Mouse (Mus musculus) forebrain, embryonic 10.5 days (tissue): Measurements from ENCODE around the gene Dpp7. TPM values are rescaled to one million over a fixed set of nuclear protein-coding genes. Genes with fewer than 3 reads are reported as not detected.
A peak's percentile ranks its signal among the peaks of the same experiment; 100 is the strongest.

Experiments
- DNase-seq: peaks from one replicate; pipeline ENCODE4 v3.0.0-alpha.2; 2017; ENCODE audit warnings: low spot score; ENCODE audit errors: extremely low spot score
- H3K27ac ChIP-seq: fragments of 300-500 bp; sonication (generic); 2 replicates; pipeline ENCODE4 v1.5.1; 2016; ENCODE audit warnings: mild to moderate bottlenecking
- H3K27me3 ChIP-seq: fragments of 300-500 bp; sonication (generic); 2 replicates; pipeline ENCODE4 v1.6.1; 2016; ENCODE audit warnings: mild to moderate bottlenecking; ENCODE audit not compliant: poor library complexity, severe bottlenecking
- H3K36me3 ChIP-seq: fragments of 300-500 bp; sonication (generic); replicated peaks from 2 replicates; pipeline ENCODE4 v1.6.1; 2016; ENCODE audit warnings: mild to moderate bottlenecking, moderate library complexity
- H3K4me1 ChIP-seq: fragments of 300-500 bp; sonication (generic); 2 replicates; pipeline ENCODE4 v1.6.1; 2016
- H3K4me3 ChIP-seq: fragments of 300-500 bp; sonication (generic); 2 replicates; pipeline ENCODE4 v1.5.1; 2016; ENCODE audit warnings: mild to moderate bottlenecking, moderate library complexity
- H3K9me3 ChIP-seq: fragments of 300-500 bp; sonication (generic); 2 replicates; pipeline ENCODE4 v1.6.1; 2016; ENCODE audit warnings: mild to moderate bottlenecking, moderate library complexity
- WGBS: fragments of 180-500 bp; shearing (Covaris S2); methylation state at CpG from one replicate; pipeline ENCODE4 v1.1.7; 2016; 5-methylcytosine and 5-hydroxymethylcytosine counted together
- polyA plus RNA-seq: library from polyadenylated mRNA; unstranded; fragments of >200 nt; fragmentation: Nextera tagmentation; extraction: Ambion mirVana; gene quantifications from 2 replicates; pipeline ENCODE4 v1.2.1, GENCODE M21; 2016

Gene Dpp7
- polyA plus RNA-seq, 1 experiment from 2014 or later: 17.6 TPM

DNA sequence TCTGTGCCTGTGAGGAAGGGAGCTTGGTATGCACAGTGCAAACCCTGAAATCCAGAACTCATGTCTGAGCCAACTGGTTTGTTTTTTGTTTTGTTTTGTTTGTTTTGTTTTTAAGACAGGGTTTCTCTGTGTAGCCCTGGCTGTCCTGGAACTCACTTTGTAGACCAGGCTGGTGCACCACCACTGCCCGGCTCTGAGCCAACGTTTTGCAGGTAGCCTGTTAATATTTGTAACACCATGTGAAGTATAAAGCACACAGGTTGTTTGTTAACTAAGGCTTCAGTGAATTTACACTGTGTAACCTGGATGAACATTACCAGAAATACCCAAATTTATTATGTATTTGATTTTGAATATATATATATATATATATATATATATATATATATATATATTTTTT lies 30.1 kb downstream of the Dpp7 start:
- Histone ChIP-seq H3K27ac (no peak overlapping the region), H3K4me3 (no peak overlapping the region), H3K9me3 (no peaks in the 10 kb centered on the region), H3K36me3 (no peaks in the 10 kb centered on the region), H3K4me1 (peaks cover under 1% of the 10 kb centered on the region), H3K27me3 (peaks cover 8% of the 10 kb centered on the region)
- WGBS: 80% methylated on average over 2 of the region's 2 CpGs
- no peak for DNase-seq

DNA sequence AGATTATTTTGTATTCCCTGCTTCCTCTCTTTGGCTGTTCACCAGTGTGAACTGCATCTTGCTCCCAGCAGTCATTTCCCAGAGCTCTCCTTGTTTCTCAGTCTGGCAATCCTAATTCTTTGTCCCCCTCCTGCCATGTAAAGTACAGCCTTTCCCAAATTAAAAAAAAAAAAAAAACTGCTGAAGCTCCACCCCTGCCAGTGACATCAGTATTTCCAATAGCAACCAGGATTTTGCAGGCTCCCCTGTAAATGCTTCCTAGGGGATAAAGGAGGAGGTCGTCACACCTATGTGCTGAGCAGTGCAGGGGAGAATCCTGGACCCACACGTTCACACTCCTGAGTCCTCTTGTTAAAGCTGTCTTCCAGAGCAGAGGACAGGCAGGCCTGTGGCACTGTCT lies 36.1 kb downstream of the Dpp7 start:
- no peak overlapping the region for H3K4me3 ChIP-seq
- H3K27ac ChIP-seq: no peak overlapping the region
- no peak for DNase-seq
- peaks cover 10% of the 10 kb centered on the region for H3K4me1 ChIP-seq
- H3K27me3 ChIP-seq: peaks cover 65% of the 10 kb centered on the region
- no peaks in the 10 kb centered on the region for H3K9me3 ChIP-seq
- WGBS: 34% methylated on average over 2 of the region's 2 CpGs
- no peaks in the 10 kb centered on the region for H3K36me3 ChIP-seq

DNA sequence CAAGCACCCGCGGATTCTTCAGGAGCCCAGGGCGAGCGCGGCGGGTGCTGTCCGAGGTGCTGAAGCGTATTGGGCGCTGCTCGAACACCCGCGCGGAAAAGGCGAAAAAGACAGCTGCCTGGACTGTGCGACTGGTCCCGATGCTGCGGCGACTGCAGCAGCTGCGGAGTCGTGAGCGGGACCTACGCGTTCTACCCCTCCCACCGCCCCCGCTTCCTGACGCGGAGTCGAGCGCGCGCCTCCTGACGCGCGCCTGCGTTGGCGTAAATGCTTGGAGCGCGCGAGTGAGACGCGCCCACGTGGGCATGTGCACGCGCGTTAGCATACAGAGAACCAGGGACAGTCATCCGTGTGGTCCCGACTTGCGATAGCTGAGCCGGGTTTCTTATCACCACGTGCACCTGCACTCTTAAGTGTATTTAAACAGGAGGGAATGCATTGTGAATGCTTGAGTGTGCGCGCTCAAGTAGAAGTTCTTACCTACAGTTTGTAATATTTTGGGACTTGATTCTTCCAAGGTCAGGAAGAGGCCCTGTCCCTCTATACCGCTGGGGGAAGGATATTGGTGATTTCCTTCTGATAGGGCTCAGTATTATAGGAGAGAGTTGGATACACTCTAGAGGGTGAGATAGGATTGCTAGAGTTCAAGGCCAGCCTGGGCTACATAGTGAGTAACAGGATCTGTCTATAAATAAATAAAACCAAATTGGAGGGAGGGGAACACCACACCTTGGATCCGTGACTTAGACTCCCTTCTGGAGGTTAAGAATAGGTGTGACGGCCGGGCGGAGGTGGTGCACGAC lies 37.0 kb downstream of the Dpp7 start, which contains the start of gene Grin1:
Grin1 (minus strand) TSS at position 217 of the 803 bp plus-strand sequence.
- no peaks in the 10 kb centered on the region for H3K9me3 ChIP-seq
- 9% methylated on average over 58 of the region's 58 CpGs for WGBS
- no peak within 1 kb of the TSS for H3K27ac ChIP-seq
- peak within 1 kb of the TSS; percentile 49 for H3K4me3 ChIP-seq
- DNase-seq: peak; percentile 67
- peaks cover 74% of the 10 kb centered on the region for H3K27me3 ChIP-seq
- H3K36me3 ChIP-seq: no peaks in the 10 kb centered on the region
- peaks cover 10% of the 10 kb centered on the region for H3K4me1 ChIP-seq

DNA sequence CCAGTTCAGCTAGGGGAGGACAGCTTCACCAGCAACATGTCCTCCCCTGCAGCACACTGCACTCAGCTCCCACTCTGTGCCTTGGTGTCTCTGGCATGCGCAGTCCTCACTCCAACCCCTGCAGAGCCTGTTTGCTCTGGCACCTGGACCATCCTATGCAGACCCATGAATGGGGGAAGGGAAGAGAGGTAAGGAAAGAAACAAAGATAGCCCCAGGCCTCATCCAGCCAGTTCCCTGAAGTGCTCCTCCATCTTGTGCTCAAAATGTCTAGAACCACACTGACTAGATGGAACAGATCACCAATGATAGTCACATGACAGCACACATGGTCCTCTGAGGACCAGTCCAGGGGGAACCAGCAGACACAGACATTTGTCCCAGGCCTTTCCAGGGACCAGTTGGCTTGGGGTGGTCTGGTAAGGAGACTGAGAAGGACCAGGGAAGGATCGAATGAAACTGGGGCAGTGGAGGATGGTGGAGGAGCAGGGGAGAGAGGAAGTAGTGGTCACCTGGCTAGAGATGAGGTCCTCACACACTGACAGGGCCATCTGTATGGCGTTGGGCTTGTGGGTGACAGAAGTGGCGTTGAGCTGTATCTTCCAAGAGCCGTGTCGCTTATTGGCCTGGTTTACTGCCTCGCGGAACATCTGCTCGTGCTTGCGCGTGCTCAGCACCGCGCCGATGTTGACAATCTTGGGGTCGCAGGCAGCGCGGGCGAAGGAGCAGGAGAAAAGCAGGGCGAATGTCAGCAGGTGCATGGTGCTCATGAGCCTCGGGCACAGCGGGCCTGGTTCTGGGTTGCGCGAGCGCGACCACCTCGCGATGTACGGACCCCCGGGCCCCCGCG lies 37.8 kb downstream of the Dpp7 start:
- peak overlapping the region; percentile 49 for H3K4me3 ChIP-seq
- peaks cover 82% of the 10 kb centered on the region for H3K27me3 ChIP-seq
- H3K36me3 ChIP-seq: no peaks in the 10 kb centered on the region
- DNase-seq: no peak
- H3K9me3 ChIP-seq: no peaks in the 10 kb centered on the region
- 6% methylated on average over 31 of the region's 31 CpGs for WGBS
- H3K4me1 ChIP-seq: peaks cover 10% of the 10 kb centered on the region
- no peak overlapping the region for H3K27ac ChIP-seq

DNA sequence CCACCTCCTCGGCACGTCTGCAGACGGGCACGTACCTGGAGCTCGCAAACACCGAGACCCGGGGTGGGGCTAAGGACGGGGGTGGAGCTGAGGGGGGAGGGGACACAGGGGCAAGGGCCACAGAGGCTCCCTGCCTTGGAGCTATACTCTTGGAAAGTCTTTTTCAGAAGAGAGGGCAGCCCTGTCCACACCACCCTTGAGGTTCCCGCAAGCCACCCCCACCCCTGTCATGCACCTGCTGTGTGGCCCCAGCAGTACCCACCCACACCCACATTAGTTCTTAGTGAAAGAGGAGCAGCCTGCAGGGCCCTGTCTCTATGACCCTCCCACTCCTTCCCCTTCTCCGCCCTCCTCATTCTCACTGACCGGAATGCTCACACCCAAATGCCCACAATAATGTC lies 44.7 kb downstream of the Dpp7 start:
- Histone ChIP-seq H3K4me3 (no peak overlapping the region), H3K4me1 (peaks cover 9% of the 10 kb centered on the region), H3K27me3 (peaks cover 97% of the 10 kb centered on the region), H3K36me3 (no peaks in the 10 kb centered on the region), H3K9me3 (no peaks in the 10 kb centered on the region), H3K27ac (no peak overlapping the region)
- 6% methylated on average over 11 of the region's 11 CpGs for whole genome bisulfite sequencing
- no peak for DNase-seq

DNA sequence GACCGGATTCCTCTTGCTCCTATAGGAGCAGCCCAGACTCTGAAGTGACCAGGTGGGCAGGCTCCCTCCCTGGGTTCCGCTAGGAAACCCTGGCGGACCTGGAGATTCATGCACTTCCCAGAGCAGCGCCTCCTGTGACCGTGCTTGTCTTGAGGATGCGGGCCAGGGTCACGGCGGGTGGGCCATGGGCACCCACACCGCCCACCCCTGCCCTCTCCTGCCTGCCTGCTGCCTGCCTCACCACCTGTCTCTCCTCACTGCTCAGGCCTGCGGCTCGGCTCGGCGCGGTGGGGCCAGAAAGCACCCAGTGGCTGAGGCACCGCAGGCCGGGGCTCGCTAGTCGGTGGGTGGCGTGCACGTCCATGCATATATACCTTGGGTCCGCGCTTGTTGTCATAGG lies 45.2 kb downstream of the Dpp7 start:
- no peaks in the 10 kb centered on the region for H3K36me3 ChIP-seq
- H3K27ac ChIP-seq: no peak overlapping the region
- H3K4me3 ChIP-seq: no peak overlapping the region
- peaks cover 99% of the 10 kb centered on the region for H3K27me3 ChIP-seq
- peaks cover 9% of the 10 kb centered on the region for H3K4me1 ChIP-seq
- WGBS: 1% methylated on average over 22 of the region's 22 CpGs
- DNase-seq: no peak
- no peaks in the 10 kb centered on the region for H3K9me3 ChIP-seq

DNA sequence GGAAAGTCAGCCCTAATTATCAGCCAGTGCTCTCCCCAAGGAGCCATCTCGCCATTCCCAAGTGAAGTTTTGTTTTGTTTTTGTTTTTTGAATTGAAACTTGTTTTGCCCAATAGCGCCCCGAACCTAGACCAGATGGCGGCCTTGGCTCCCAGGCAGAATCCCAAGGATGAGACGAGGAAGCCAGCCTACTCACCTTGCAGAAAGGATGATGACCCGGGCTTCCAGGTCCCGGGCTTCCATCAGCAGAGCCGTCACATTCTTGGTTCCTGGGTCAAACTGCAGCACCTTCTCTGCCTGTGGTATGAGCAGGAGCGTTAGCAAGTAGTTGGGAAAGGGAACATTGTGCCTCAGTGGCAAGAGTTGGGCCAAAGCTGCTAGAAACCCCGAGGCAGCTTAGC lies 46.0 kb downstream of the Dpp7 start:
- DNase-seq: no peak
- peaks cover 100% of the 10 kb centered on the region for H3K27me3 ChIP-seq
- no peak overlapping the region for H3K27ac ChIP-seq
- no peak overlapping the region for H3K4me3 ChIP-seq
- H3K4me1 ChIP-seq: peaks cover 15% of the 10 kb centered on the region
- H3K36me3 ChIP-seq: no peaks in the 10 kb centered on the region
- WGBS: 58% methylated on average over 10 of the region's 10 CpGs
- H3K9me3 ChIP-seq: no peaks in the 10 kb centered on the region

DNA sequence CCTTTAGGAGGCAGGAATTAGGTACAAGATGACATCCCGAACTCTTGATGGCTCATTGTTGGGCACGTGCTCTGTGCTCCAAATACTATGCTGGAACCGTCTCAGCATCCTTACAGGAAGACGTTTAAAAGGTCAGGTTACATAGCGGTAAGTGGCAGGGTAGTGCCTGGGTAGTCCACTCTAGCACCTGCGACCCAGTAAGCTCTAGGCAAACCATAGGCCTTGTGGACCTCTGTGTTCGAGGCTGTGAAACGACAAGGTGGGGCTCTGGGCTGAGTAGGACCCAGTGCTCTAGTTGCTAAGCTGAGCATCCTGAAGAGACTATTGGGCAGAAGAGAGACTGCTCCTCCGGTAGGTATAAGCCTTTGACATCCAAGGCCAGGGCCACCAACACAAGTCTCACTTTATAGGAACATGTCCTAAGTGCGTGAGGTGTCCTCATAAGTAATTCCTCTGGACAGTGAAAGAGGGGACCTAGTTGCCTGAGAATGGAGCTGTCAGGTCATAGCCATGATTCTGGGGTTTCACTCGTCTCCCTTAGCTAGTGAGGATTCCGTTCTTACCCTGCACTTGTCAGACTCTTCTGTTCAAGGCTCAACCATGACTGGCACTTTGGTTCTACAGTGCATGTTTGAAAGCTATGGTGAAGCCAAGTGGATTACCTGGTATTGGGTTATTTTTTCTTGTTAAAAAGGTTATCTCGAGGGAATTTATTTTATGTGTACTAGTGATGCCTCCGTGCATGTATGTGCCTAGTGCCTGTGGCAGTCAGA lies 50.4 kb downstream of the Dpp7 start:
- no peaks in the 10 kb centered on the region for H3K36me3 ChIP-seq
- no peaks in the 10 kb centered on the region for H3K9me3 ChIP-seq
- H3K4me1 ChIP-seq: peaks cover 17% of the 10 kb centered on the region
- H3K27me3 ChIP-seq: peaks cover 80% of the 10 kb centered on the region
- DNase-seq: no peak
- H3K27ac ChIP-seq: peak overlapping the region; percentile 72; the same call in 1 of the 2 replicates
- WGBS: 50% methylated on average over 14 of the region's 14 CpGs
- peak overlapping the region; percentile 54 for H3K4me3 ChIP-seq

DNA sequence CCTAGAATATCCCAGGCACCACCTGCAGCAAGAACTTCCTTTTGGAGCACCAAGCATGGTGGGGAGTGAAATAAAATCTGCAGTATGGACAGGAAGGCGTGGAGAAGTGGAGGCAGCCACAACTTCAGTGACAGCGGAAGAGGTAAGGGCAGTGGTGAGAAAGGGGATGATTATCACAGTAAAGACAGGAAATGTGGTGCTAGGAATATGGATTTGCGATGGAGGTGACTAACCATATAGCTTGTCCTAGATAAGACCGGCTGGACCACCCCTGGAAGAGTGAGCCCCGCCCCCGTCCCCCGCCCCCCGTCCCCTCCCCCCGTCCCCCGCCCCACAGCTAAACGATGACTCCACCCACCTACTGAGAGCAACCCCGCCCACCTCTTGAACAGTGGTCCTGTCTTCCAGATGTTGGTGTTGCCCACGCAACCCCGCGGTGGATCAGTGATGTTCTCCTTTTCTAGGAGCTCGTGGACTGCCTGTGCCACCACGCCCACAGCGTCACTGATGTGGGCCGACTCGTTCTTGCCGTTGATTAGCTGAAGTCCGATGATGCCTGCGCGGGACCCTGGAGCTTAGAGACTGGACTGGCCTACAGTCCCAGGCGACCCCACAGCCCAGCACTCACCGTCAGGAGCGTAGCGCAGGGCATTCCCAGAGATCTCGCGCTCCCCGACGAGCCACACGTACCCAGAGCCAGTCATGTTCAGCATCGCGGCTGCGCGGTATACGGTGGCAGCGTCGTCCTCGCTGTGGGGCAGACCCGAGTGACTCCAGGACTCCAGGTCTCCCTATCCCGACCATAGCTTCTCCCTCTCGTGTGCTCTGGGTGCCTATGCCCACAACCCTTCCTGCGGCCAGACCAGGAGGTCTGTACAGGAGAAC lies 51.3 kb downstream of the Dpp7 start:
- Histone ChIP-seq H3K36me3 (no peaks in the 10 kb centered on the region), H3K4me1 (peaks cover 17% of the 10 kb centered on the region), H3K27me3 (peaks cover 71% of the 10 kb centered on the region), H3K27ac (peak overlapping the region; percentile 72; the same call in 1 of the 2 replicates), H3K4me3 (peak overlapping the region; percentile 54), H3K9me3 (no peaks in the 10 kb centered on the region)
- 2% methylated on average over 43 of the region's 45 CpGs for WGBS
- DNase-seq: peak; percentile 71

DNA sequence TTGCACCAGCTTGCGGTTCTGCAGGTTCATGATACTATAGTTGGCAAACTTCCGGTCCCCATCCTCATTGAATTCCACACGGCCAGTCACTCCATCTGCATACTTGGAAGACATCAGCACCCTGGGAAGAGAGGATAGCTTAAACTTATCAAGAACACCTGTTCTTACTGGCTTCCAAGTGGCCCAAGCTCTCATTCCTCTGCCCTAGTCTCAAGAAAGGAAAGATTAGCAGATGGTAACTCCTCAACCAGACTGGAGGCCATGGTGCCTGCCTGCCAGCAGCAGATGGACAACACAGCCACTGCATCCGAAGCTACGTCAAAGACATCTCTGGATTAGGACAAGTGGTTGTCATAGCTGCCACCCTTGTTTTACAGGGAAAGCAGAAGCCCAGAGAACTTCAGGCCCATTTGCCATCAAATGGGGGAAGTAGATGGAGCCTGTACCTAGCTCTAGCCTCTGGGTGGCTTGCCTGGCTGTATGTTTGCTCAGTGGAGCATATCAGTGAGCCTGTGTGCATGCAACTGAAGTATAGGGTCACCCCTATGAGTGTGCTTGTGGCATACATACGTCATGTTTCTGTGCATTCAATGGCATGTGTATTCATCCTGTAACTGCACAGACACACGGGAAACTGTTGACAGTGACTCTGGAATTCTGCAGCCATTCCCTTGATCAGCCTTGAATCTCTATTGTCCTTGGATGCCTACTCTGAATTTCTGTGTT lies 52.1 kb downstream of the Dpp7 start:
- Histone ChIP-seq H3K4me3 (peak overlapping the region; percentile 54; the same call in 1 of the 2 replicates), H3K9me3 (no peaks in the 10 kb centered on the region), H3K27ac (no peak overlapping the region), H3K36me3 (no peaks in the 10 kb centered on the region), H3K27me3 (peaks cover 63% of the 10 kb centered on the region), H3K4me1 (peaks cover 17% of the 10 kb centered on the region)
- DNase-seq: no peak
- WGBS: 80% methylated on average over 7 of the region's 7 CpGs

DNA sequence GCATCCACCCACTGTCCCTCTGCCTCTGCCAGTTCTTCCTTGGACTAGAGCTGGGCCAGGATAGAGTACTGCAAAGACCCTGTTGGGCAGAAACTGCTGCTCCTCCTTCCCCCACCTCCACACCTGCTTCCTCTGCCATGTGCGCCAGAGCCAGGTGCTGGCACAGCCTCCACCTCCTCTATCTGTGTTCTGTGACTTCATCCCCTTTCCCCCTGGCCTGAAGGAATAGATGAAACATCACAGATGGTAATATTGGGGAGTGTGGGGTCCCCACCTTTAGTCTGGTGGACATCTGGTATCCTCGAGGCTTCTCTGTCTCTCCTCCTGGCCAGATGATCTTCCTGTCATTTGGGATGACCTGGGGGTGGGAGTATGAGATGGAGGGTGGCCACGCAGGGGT lies 52.7 kb downstream of the Dpp7 start:
- no peak for DNase-seq
- Histone ChIP-seq H3K27me3 (peaks cover 57% of the 10 kb centered on the region), H3K4me3 (no peak overlapping the region), H3K36me3 (no peaks in the 10 kb centered on the region), H3K9me3 (no peaks in the 10 kb centered on the region), H3K4me1 (peaks cover 17% of the 10 kb centered on the region), H3K27ac (no peak overlapping the region)
- 61% methylated on average over 3 of the region's 3 CpGs for WGBS
